Mouse (Mus musculus) brain, embryonic 18.5 days (tissue): ENCODE results near the gene Akr7a5.

Experiments
- DNase-seq: peaks from one replicate; pipeline ENCODE4 v3.0.0-alpha.2; 2012; ENCODE audit warnings: low read depth, low spot score

Akr7a5 gene

GRCm38 (mm10) chr4:139310171-139310898, at the start of gene Akr7a5, which contains the start of gene Pqlc2:
TSS of gene Akr7a5 (plus strand) at chr4:139310744.
TSS of gene Pqlc2 (minus strand) at chr4:139310708.
- peak; percentile 78 for DNase-seq

- no peak for DNase-seq
Measured at GRCm38 (mm10) chr4:139262981-139263380, 47.6 kb upstream of the Akr7a5 start.

GRCm38 (mm10) chr4:139265783-139266499, 44.6 kb upstream of the Akr7a5 start:
- DNase-seq, result no peak

- no peak for DNase-seq
Measured at GRCm38 (mm10) chr4:139266500-139266865, 44.1 kb upstream of the Akr7a5 start.

- DNase-seq, result no peak
Measured at GRCm38 (mm10) chr4:139267335-139267734, 43.2 kb upstream of the Akr7a5 start.

GRCm38 (mm10) chr4:139268242-139268641, 42.3 kb upstream of the Akr7a5 start:
- no peak for DNase-seq

- no peak for DNase-seq
Measured at GRCm38 (mm10) chr4:139270168-139270567, 40.4 kb upstream of the Akr7a5 start.

GRCm38 (mm10) chr4:139271562-139271961, 39.0 kb upstream of the Akr7a5 start:
- DNase-seq, result no peak

GRCm38 (mm10) chr4:139272951-139273680, 37.4 kb upstream of the Akr7a5 start:
- no peak for DNase-seq

GRCm38 (mm10) chr4:139274573-139274972, 36.0 kb upstream of the Akr7a5 start:
- DNase-seq, result no peak

GRCm38 (mm10) chr4:139276411-139276810, 34.1 kb upstream of the Akr7a5 start:
- DNase-seq, result no peak

GRCm38 (mm10) chr4:139280530-139280929, 30.0 kb upstream of the Akr7a5 start:
- DNase-seq, result no peak

GRCm38 (mm10) chr4:139281791-139282345, 28.7 kb upstream of the Akr7a5 start:
- no peak for DNase-seq

GRCm38 (mm10) chr4:139282955-139283417, 27.6 kb upstream of the Akr7a5 start:
- DNase-seq, result no peak

- DNase-seq, result no peak
Measured at GRCm38 (mm10) chr4:139284877-139285276, 25.7 kb upstream of the Akr7a5 start.

GRCm38 (mm10) chr4:139286234-139286633, 24.3 kb upstream of the Akr7a5 start:
- no peak for DNase-seq

- DNase-seq, result no peak
Measured at GRCm38 (mm10) chr4:139287122-139287863, 23.3 kb upstream of the Akr7a5 start.

- DNase-seq, result no peak
Measured at GRCm38 (mm10) chr4:139289017-139289416, 21.5 kb upstream of the Akr7a5 start.

- DNase-seq, result no peak
Measured at GRCm38 (mm10) chr4:139291099-139291498, 19.4 kb upstream of the Akr7a5 start.

- no peak for DNase-seq
Measured at GRCm38 (mm10) chr4:139292038-139292437, 18.5 kb upstream of the Akr7a5 start.

- no peak for DNase-seq
Measured at GRCm38 (mm10) chr4:139297566-139297965, 13.0 kb upstream of the Akr7a5 start.
